Mouse (Mus musculus) left cerebral cortex, postnatal 25 days (tissue): ENCODE data around the gene Epha4. TPM values are rescaled to one million over a fixed set of nuclear protein-coding genes. Genes with fewer than 3 reads are reported as not detected.

Experiments used
- DNase-seq, 2 experiments: peaks; one replicate each; pipeline ENCODE4 v3.0.0; 2022; ENCODE audit warnings: low spot score in 2 of 2, mixed read lengths in 1 of 2
- intact Hi-C: fragments of 180-260 bp; cut with DNase I; formaldehyde crosslinking; loops from one replicate; pipeline ENCODE4 v1.15.1; 2025
- total RNA-seq, 2 experiments: library from RNA; stranded (reverse); gene quantifications; 2 replicates each; pipeline ENCODE4 v1.2.3; 2021

Epha4 gene
- total RNA-seq = 100 to 1,000 TPM; 177 to 192 TPM

DNA sequence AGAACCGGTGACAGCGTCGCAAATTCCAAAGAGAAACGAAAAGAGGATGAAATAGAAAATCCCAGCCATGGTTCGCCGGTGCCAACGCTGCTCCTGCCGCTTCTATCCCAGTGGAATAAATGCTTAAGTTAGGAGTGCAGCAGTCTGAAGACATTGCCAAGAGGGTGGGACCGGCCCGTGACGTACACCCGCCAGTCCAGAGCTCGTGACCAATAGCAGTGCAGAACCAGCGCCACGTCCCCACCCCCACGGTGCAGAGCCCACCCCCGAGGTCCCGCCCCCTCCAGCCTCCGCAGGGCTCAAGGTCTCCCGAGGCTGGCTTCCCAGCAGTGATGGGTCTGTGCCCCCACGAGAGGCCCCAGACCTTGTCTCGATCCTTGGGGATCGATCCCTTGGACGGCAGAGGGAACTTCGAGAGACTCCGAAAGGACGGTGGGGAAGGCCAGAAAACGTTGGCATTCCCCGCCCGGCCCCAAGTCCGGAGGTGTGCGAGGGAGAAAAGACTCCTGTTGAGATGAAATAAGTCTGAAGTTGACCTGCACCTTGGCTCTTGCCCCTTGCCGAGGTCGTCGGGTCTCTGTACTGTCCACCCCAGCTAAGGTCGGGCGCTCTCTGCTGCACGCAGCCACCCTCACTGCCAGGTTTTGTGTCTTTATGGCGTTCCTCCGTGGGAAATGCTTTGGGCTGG, at the start of gene Epha4:
TSS of gene Epha4 (minus strand) at position 126 of the 688 bp plus-strand sequence.
- DNase-seq = peak; percentile 90 to 96
- intact Hi-C loops = loop anchor here (5.0 to 10.0 kb wide), 8 partner anchors 410 to 1773 kb away; no protein-coding TSS in a partner anchor

DNA sequence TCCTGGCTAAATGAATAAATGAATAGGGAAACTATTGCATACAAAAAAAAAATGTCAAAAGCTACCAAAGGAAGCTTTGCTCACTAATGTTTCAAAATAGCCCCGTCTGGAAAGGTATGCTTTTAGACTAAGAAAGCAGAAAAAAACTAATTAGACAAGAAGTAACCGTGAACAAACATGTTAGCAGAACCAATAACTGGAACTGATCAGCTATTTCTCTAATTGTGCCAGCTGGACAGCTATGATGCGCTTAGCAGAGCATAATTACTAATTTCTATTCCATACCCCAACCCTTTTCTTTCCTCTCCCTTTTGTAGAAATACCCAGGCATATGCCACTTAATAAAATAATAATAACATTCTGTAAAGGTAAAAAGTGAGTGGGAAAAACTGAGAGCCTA, 41.3 kb upstream of the Epha4 start:
- intact Hi-C loops = no loop called here
- DNase-seq = no peak

DNA sequence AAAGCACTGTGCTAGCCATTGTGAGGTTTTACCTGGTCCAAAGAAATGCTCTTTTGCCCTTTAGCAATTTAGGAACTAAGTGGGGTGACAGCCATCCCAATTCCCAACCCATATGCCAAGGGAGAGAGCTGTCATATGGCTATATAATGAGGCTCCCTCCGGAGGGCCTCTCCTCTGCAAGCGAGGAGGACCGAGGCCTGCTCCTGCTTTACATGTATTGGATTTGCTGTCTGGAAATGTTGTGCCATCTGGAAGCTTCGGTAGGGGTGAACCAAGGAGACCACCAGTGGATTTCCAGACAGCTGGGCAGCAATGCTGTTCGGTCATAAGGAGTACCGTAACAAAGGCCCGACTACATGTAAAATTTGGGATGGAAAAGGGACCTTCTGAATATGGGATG, 37.0 kb upstream of the Epha4 start:
- intact Hi-C loops = no loop called here
- DNase-seq = no peak

DNA sequence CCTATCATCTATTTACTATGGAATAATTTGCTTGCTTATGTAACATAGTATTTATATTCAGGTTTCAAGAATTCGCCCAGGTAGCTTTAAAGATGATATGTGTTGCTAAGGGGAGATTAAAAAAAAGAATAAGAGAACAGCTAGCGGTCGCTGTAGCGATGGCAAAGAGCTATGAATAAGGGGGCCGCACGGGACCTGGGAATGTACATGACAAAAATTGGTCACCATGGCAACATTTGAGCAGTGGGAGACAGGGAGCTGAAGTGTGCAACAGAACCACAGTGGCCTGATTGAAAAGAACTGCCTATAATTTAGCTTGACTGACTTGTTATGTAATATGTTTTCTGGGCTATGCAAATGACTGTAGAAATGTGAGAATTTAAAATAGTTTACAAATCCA, 30.8 kb upstream of the Epha4 start:
- intact Hi-C loops = no loop called here
- peak; percentile 69 to 88 for DNase-seq

DNA sequence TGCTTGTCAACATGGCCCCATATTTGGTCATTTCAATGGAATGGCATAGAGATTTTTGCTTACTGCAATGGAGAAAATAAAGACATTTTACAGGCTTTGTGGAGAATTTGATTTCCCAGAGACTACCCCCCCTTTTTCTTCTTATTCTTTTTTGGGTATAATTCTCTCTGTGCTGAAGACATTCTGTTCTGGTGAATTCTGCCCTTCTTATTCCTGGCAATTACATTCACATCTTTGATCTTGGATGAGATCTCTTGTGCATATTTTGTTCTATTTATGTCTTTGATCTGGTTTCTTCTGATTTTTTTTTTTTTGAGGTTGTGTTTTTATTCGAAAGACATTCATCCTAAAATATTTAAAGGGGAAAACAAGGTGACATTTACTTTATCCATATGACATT, 30.1 kb upstream of the Epha4 start:
- intact Hi-C loops = no loop called here
- DNase-seq = no peak

DNA sequence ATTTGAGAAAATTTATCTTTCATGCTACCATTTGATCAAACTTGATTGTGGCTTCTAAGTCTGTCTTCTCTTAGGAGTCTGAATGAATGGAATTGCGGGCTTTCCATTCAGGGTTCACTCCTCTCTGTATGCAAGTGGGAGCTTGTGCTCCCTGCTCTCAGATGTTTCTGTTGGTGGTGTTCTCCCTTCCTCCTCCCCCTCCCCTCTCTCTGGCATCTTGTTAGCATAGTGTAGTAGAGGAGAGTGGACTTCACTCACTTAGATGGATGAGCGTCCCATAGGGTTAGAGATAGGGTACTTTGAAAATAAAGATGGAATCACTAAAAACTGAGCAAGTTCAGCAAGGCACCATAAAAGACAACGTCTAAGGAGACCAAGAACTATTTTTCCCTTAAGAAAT, 29.4 kb upstream of the Epha4 start:
- no peak for DNase-seq
- intact Hi-C loops = no loop called here

DNA sequence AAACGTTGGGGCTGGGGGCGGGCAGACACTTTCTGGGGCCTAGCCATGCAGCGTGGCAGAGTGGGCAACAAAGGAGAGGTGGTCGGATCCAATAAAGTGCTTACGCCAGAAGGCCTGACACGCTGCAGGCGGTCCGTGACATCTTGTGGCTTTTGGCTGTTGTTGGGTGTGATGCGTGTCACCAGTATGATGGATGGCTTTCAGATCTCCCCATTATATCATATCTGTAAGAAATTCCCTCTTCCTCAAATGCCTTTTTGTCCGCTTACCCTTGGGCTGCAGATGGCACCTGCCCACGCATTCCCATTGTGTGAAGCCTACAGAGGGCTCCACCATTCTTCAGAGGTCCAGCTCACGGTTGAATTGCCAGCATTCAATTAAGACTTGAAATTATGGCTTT, 25.1 kb upstream of the Epha4 start:
- no peak for DNase-seq
- intact Hi-C loops = no loop called here

DNA sequence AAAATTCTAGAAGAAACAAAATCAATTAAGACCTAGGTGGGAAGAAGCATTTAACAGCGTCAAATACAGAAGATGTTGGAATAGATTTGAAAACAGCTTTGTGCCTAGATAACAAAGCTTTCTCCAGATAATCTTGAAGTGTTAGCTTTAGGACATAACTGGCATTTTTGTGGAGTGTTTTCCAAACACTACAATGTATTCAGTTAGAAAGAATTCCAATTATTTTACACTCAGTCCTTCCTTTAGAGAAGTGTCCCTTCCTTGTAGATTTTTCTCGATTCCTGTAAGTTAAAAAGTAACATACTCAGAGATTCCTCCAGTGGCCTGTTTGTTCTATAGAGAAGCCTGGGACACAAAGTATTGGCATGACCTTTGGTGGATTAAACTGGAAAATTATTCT, 23.7 kb upstream of the Epha4 start:
- DNase-seq = no peak
- intact Hi-C loops = no loop called here

DNA sequence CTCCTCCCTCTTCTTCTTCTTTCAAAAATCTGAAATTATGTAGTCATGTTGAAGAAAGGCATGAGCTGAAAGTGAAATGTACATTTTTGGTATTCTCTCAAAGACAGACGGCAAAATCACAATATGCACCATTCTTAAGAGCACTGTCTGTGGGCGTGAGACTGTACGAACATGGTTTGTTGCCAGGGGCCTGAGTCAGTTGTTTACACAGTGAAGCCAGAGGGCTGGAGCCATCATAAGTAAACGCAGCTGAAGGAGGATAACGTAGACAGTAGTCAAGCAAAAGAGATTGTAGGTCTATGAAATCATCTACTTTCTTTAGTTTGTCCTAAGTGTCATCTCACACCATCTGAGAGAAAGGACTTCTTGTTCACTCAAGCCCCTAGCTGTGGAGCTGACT, 21.0 kb upstream of the Epha4 start:
- intact Hi-C loops = no loop called here
- DNase-seq = peak in 1 of 2 experiments; percentile 79

DNA sequence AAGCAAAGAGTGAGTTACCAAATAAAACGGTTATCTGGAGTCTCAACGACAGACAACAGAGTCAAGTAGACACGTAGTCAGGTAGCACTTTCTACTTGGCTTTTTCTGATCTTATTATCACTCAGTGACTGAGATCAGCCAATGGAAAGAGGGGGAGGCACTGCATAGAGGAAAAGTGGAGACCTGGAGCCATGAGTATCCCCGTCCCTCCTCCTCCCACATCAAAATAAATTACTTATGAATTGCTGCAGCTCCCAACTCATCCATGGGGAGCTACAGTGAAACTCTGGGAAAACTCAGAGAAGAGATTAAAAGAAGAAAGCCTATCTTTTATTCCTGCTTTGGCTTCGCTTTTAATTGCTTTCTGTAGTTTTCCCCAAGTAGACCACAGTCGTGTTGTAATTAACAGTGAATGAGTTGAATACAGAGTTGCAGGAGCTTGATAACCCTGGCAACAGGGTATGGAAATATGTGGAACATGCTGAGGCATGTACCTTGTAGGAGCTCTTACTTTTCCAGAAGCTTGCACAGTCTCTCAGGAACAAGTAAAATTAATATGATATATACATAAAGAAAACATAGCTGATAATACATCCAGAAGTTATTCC, 17.8 kb upstream of the Epha4 start:
- intact Hi-C loops = no loop called here
- no peak for DNase-seq

DNA sequence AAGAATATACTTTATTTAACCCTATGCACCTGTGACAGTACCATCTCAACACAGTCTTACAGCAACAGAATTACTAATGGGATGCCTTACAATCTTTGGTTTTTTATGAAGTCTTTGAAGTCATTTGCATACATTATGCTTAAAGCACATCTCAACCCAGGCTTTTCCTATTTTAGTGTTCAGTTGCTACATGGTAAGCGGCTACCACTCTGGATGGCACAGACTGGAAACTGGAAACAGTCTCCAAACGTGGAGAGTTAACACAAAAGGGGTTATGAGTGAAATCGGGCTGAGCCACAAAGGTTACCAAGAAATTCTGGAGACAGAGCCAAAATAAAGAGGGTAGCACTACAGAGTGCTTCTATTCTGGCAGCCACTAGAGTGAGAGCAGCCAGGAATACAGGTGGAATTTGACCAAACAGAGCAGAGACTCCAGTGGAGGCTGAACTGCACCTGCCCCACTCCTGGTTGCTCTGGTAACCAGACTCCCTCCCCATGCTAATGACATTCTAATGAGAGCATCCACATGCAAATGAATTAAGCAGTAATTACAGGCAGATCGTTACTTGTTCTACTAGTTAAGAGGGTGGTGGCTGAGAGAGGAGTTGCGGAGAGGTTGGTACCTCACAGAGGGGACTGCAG, 17.2 kb upstream of the Epha4 start:
- intact Hi-C loops = no loop called here

DNA sequence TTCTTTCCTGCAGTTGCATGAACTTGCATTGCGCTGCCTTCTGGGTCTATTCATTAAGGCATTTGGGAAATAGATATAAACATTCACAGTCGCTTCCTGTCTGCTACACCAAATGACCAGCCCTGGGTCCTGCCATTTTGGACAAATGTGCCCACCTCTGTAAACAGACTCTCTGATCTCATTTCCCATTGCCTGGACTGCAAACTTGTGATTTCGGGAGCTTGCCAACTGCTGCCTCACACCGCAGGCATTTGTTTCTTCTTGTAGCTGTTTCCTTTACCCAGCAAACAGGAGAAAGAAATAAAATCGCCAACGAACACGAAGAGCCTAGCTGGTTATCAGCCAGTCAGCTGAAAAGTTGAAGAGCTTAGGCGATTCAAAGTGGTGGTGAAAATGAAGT, 10.2 kb upstream of the Epha4 start:
- intact Hi-C loops = no loop called here
- DNase-seq = no peak

More for the DNA sequence above, 17.2 kb upstream of the Epha4 start:
- peak in 1 of 2 experiments; percentile 41 for DNase-seq

DNA sequence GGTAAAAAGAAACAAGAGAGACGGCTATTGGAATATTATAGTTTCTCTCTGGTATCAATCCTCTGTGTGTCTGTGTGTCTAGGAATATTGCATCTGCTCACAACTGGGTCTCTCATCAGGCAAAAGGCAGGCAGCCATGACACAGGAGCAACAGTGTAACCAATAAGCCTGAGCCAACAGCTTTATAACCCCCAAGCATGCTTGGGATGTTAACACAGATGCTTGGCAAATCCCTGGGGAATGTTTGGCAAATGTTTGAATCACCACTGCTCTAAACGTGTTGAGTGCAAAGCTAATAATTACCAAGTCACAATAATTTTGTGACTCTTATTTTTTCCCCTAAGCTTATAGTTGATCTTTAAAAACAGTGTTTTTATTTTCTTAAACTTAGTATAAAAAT, 8.5 kb upstream of the Epha4 start:
- intact Hi-C loops = loop anchor here (5.0 kb wide), 1 partner anchor 374 kb away; no protein-coding TSS in a partner anchor
- DNase-seq = no peak

DNA sequence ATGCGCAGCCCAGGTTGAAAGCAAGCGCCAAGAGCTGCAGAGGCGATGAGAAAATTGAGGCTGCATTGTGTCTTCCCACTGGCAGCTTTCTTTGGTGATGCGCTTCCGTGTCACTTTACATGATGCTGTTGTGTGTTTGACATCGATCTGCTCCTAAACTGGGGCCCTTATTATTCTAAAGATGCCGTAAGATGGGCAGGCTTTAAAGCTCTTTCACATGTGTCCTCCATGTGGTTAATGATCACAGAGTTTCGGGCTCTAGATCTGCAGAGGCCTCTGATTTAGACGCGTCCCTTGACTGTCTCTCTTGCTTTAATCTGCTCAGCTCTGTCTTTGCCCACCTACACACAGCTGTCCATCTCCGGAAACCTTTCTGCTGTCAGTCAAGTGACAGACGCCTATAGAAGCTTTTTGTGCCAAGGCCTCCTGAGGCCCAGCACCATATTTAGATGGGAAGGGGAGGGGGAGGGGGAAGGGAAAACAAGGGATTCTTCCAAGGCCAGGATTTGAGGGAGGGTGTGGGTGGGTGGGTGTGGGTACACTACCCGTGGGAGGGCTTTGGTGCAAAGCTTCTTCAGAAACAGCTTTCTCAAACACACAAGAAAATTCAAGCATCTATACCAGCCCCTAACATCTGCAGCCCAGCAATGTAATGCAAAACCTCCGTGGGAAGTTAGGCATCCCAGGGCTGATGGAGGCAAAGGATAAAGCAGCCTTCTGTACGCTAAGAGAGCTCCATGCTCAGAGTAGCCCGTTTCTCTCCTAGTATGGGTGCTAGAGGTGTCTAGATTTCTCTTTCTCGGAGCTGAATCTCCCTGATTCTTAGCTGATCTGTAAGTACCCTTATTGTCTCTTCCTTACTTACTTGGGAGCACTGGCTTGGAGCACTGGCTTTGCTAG, 7.0 kb upstream of the Epha4 start:
- peak in 1 of 2 experiments; percentile 80 for DNase-seq
- intact Hi-C loops = loop anchor here (5.0 kb wide), 1 partner anchor 375 kb away; no protein-coding TSS in a partner anchor

DNA sequence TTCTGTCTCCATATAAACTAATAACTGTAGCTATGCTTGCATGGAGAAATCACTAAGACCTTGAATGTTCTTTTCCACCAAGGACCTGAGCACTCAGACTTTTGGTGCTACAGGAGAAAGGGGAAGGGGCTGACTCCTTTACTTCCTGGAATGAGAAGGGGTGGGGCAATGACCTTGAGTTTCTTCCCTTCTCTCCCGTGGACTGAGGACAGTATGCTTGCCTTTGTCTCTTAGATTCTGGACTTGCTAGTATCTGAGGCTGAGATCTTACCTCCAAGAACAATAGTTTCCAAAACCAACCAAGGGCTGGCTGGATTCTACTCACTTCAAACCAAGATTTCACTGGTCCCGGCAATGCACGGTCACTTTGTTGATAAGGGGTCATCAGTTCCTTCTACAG, 3.8 kb upstream of the Epha4 start:
- DNase-seq = no peak
- intact Hi-C loops = loop anchor here (5.0 to 10.0 kb wide), 7 partner anchors 414 to 1524 kb away; no protein-coding TSS in a partner anchor

DNA sequence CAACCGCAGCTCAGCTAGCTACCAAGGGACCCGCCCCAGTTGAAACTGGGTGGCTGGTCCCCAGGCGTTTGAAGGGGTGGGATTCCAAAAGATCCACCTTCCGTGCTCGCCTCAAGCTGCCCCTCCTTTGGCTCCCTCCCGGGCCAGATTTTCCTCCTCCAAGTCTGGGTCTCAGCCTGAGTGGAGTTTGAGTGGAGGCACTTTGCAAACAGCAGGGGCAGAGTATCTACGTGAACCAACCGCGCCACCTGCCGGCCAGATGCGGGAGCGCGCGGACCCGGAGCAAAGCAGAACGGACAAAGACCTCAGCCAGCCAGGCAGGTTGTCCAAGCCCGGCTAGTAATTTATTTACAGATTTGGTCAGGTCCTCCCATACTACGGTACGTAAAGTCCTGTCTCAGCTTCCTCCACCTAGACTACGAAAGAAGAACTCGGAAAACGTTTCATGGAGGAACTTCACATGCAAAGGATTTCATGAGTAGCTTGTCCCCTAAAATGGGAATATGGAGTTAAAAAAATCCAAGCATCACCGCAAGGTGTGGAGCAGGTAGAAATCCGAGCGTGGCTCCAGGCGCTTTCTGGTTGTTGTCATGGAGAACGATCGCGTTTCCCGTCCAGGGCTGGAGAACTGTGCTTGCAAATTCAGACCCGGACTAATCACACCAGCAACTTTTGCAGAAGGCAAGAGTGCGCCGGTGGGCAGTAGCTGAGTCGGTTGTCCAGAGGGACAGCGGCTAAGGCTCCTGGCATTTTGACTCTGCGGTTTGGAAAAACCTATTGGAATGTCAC, 1.5 kb upstream of the Epha4 start:
- peak; percentile 93 to 97 for DNase-seq
- intact Hi-C loops = loop anchor here (1.0 to 10.0 kb wide), 9 partner anchors 412 to 1863 kb away; no protein-coding TSS in a partner anchor

DNA sequence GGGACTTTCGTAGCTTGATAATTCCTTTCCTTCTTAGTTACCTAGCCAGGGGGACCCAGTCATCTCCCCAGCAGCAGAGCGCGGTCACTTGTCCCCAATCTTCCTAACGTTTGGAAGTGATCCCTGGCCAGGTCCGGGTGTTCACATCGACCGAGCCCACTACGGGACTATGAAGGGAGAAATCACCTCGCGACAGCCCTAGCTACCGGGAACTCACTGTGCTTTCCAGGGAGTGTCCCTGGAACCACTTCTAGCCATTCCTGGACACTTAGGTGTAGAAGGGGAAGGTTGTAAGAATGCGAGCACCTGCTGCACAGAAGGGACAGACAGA, 728 bp upstream of the Epha4 start:
- peak in 1 of 2 experiments; percentile 47 for DNase-seq
- intact Hi-C loops = loop anchor here (5.0 to 10.0 kb wide), 7 partner anchors 411 to 1521 kb away; no protein-coding TSS in a partner anchor

DNA sequence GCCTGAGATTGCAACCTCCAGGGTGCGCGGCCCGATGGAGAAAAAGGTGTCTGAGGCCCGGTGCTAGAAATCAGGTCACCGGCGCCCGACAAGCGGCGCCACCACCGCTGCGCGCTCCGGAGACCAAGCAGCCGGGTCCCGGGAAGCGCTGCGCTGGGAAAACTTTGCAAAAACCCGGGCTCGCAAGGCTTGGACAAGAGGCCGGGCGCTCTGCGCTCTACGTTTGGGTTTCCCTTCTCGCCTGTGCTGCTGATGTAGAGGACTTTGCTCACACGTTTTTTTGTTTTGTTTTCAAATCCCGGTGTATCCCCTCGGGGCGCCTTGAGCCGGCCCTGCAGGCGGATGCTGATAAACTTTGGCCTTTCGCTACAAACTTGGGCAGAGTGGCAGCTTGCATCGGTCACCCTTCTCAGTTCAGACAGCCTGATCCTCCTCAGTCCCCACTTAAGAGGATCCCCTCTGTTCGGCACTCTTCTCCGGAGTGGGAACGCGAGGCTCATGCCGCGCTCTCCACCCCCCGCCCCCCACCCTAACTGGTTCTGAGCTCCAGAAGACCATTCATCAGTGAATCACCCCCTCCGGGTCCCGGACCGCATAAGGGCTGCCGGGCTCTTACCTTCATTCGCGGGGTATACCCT, 444 bp downstream of the Epha4 start:
- intact Hi-C loops = loop anchor here (5.0 to 10.0 kb wide), 6 partner anchors 410 to 1772 kb away; no protein-coding TSS in a partner anchor
- DNase-seq = peak; percentile 59
